Mouse (Mus musculus) brain, embryonic 14.5 days (tissue): ENCODE measurements at regions not wholly inside any gene's neighbourhood (a gene's known extent, or its start where the extent isn't known, plus 50 kb on each side); places are given as distances from the start of the nearest gene placed in this dataset.

ENCODE experiments used
- CTCF ChIP-seq: fragments of 200-500 bp; IDR thresholded peaks from 2 replicates; pipeline ENCODE4 v1.5.1; 2012; ENCODE audit warnings: inconsistent platforms, mild to moderate bottlenecking, moderate library complexity, borderline replicate concordance; ENCODE audit not compliant: insufficient read depth, insufficient read length; ENCODE audit errors: extremely low read depth
- POLR2A ChIP-seq: fragments of 200-500 bp; IDR thresholded peaks from 2 replicates; pipeline ENCODE4 v1.6.1; 2012; ENCODE audit warnings: mild to moderate bottlenecking, inconsistent platforms, borderline replicate concordance; ENCODE audit not compliant: poor library complexity, insufficient read depth, insufficient read length, severe bottlenecking; ENCODE audit errors: extremely low read depth

GRCm38 (mm10) chr17:79538789-79539188 is 72.9 kb upstream of the Rmdn2 start:
- TF ChIP-seq POLR2A (no peak), CTCF (no peak)
